Mouse (Mus musculus) liver, embryonic 11.5 days (tissue): ENCODE measurements around the gene Stra6. TPM values are rescaled to one million over a fixed set of nuclear protein-coding genes. Genes with fewer than 3 reads are reported as not detected.

ENCODE experiments used
- ATAC-seq: fragments of 200-750 bp; cut with Nextera tagmentation; replicated peaks from 2 replicates; pipeline ENCODE4 v1.8.0; 2017; ENCODE audit warnings: moderate number of reproducible peaks, mild to moderate bottlenecking, moderate TSS enrichment, moderate library complexity; ENCODE audit not compliant: low FRiP score
- DNase-seq: peaks from one replicate; pipeline ENCODE4 v3.0.0-alpha.2; 2017; ENCODE audit warnings: low spot score
- H3K27ac ChIP-seq: fragments of 300-500 bp; sonication (generic); 2 replicates; pipeline ENCODE4 v1.5.1; 2014; ENCODE audit warnings: mild to moderate bottlenecking, low read depth, low read length, control low read depth
- H3K27me3 ChIP-seq: fragments of 300-500 bp; sonication (generic); replicated peaks from 2 replicates; pipeline ENCODE4 v1.6.1; 2014; ENCODE audit warnings: low read length, mixed read lengths; ENCODE audit not compliant: control insufficient read depth, insufficient read depth
- H3K36me3 ChIP-seq: fragments of 300-500 bp; sonication (generic); 2 replicates; pipeline ENCODE4 v1.6.1; 2014; ENCODE audit warnings: mild to moderate bottlenecking, low read length, moderate library complexity, mixed read lengths; ENCODE audit not compliant: control insufficient read depth, insufficient read depth
- H3K4me1 ChIP-seq: fragments of 300-500 bp; sonication (generic); replicated peaks from 2 replicates; pipeline ENCODE4 v1.6.1; 2014; ENCODE audit warnings: low read length, mixed read lengths; ENCODE audit not compliant: control insufficient read depth, insufficient read depth
- H3K4me2 ChIP-seq: fragments of 300-500 bp; sonication (generic); 2 replicates; pipeline ENCODE4 v1.6.1; 2014; ENCODE audit warnings: mild to moderate bottlenecking, control low read depth, moderate library complexity
- H3K4me3 ChIP-seq: fragments of 300-500 bp; sonication (generic); 2 replicates; pipeline ENCODE4 v1.5.1; 2014; ENCODE audit warnings: low read depth, low read length, control low read depth
- H3K9ac ChIP-seq: fragments of 300-500 bp; sonication (generic); 2 replicates; pipeline ENCODE4 v1.6.1; 2014; ENCODE audit warnings: low read depth, low read length, control low read depth
- H3K9me3 ChIP-seq: fragments of 300-500 bp; sonication (generic); 2 replicates; pipeline ENCODE4 v1.6.1; 2016; ENCODE audit warnings: low read length, inconsistent platforms, mixed read lengths; ENCODE audit not compliant: control insufficient read depth
- whole genome bisulfite sequencing: fragments of 180-500 bp; shearing (Covaris S2); extraction: QIAGEN DNeasy Blood & Tissue Kit; methylation state at CpG from one replicate; pipeline ENCODE4 v1.1.7; 2014; 5-methylcytosine and 5-hydroxymethylcytosine counted together
- polyA plus RNA-seq: library from polyadenylated mRNA; unstranded; fragments of >200 nt; fragmentation: Nextera tagmentation; extraction: Ambion mirVana; gene quantifications from 2 replicates; pipeline ENCODE4 v1.2.1, GENCODE M21; 2014

Gene Stra6
- polyA plus RNA-seq, 1 experiment from 2014 or later, result 7.2 TPM

GRCm38 (mm10) chr9:58074561-58074960, 11.0 kb downstream of the Stra6 start:
- peaks cover 6% of the 10 kb centered on the region; the same call in 1 of the 2 replicates for H3K27me3 ChIP-seq
- no peaks in the 10 kb centered on the region for H3K36me3 ChIP-seq
- H3K4me3 ChIP-seq, result no peak overlapping the region
- ATAC-seq, result no peak
- no peaks in the 10 kb centered on the region for H3K9me3 ChIP-seq
- H3K4me2 ChIP-seq, result no peak overlapping the region
- WGBS, result 52% methylated on average over 3 of the region's 3 CpGs
- H3K27ac ChIP-seq, result no peak overlapping the region
- DNase-seq, result no peak
- H3K9ac ChIP-seq, result no peak overlapping the region
- H3K4me1 ChIP-seq, result no peaks in the 10 kb centered on the region

GRCm38 (mm10) chr9:58084586-58084985, 21.0 kb downstream of the Stra6 start:
- Histone ChIP-seq H3K4me2 (no peak overlapping the region), H3K27ac (no peak overlapping the region), H3K27me3 (peaks cover 17% of the 10 kb centered on the region), H3K9me3 (no peaks in the 10 kb centered on the region), H3K4me1 (peaks cover 6% of the 10 kb centered on the region; the same call in 1 of the 2 replicates), H3K36me3 (no peaks in the 10 kb centered on the region), H3K9ac (no peak overlapping the region), H3K4me3 (no peak overlapping the region)
- no peak for ATAC-seq
- no peak for DNase-seq
- 16% methylated on average over 8 of the region's 8 CpGs for WGBS

- WGBS, result 29% methylated on average over 2 of the region's 2 CpGs
- Histone ChIP-seq H3K9ac (no peak overlapping the region), H3K4me1 (peaks cover 6% of the 10 kb centered on the region; the same call in 1 of the 2 replicates), H3K4me3 (no peak overlapping the region), H3K4me2 (no peak overlapping the region), H3K9me3 (no peaks in the 10 kb centered on the region), H3K36me3 (no peaks in the 10 kb centered on the region), H3K27me3 (peaks cover 20% of the 10 kb centered on the region), H3K27ac (no peak overlapping the region)
- ATAC-seq (no peak), DNase-seq (no peak)
Observed at GRCm38 (mm10) chr9:58085074-58085473, 21.5 kb downstream of the Stra6 start.

GRCm38 (mm10) chr9:58086203-58086602, 22.6 kb downstream of the Stra6 start:
- 33% methylated on average over 9 of the region's 9 CpGs for WGBS
- no peaks in the 10 kb centered on the region for H3K9me3 ChIP-seq
- no peak overlapping the region for H3K4me2 ChIP-seq
- H3K9ac ChIP-seq, result no peak overlapping the region
- H3K27me3 ChIP-seq, result peaks cover 22% of the 10 kb centered on the region
- no peaks in the 10 kb centered on the region for H3K36me3 ChIP-seq
- H3K4me3 ChIP-seq, result no peak overlapping the region
- ATAC-seq, result no peak
- DNase-seq, result no peak
- peaks cover 6% of the 10 kb centered on the region; the same call in 1 of the 2 replicates for H3K4me1 ChIP-seq
- H3K27ac ChIP-seq, result no peak overlapping the region

- no peaks in the 10 kb centered on the region for H3K36me3 ChIP-seq
- H3K9me3 ChIP-seq, result no peaks in the 10 kb centered on the region
- peaks cover 6% of the 10 kb centered on the region; the same call in 1 of the 2 replicates for H3K4me1 ChIP-seq
- ATAC-seq (no peak), DNase-seq (no peak)
- WGBS, result 66% methylated on average over 7 of the region's 7 CpGs
- H3K9ac ChIP-seq, result no peak overlapping the region
- no peak overlapping the region for H3K4me2 ChIP-seq
- no peak overlapping the region for H3K4me3 ChIP-seq
- no peak overlapping the region for H3K27ac ChIP-seq
- peaks cover 22% of the 10 kb centered on the region for H3K27me3 ChIP-seq
Observed at GRCm38 (mm10) chr9:58086861-58087260, 23.3 kb downstream of the Stra6 start.

GRCm38 (mm10) chr9:58087277-58087998, 23.9 kb downstream of the Stra6 start:
- Histone ChIP-seq H3K4me3 (no peak overlapping the region), H3K27ac (no peak overlapping the region), H3K27me3 (peaks cover 22% of the 10 kb centered on the region), H3K4me1 (peaks cover 6% of the 10 kb centered on the region; the same call in 1 of the 2 replicates), H3K4me2 (no peak overlapping the region), H3K36me3 (no peaks in the 10 kb centered on the region), H3K9ac (no peak overlapping the region), H3K9me3 (no peaks in the 10 kb centered on the region)
- 58% methylated on average over 7 of the region's 7 CpGs for WGBS
- DNase-seq, result no peak
- ATAC-seq, result no peak

GRCm38 (mm10) chr9:58091623-58092425, 28.2 kb downstream of the Stra6 start:
- Histone ChIP-seq H3K36me3 (no peaks in the 10 kb centered on the region), H3K9me3 (no peaks in the 10 kb centered on the region), H3K27me3 (peaks cover 16% of the 10 kb centered on the region; the same call in 1 of the 2 replicates), H3K9ac (no peak overlapping the region), H3K27ac (no peak overlapping the region), H3K4me3 (no peak overlapping the region), H3K4me2 (no peak overlapping the region), H3K4me1 (no peaks in the 10 kb centered on the region)
- ATAC-seq, result no peak
- WGBS, result 53% methylated on average over 4 of the region's 4 CpGs
- DNase-seq, result no peak

GRCm38 (mm10) chr9:58092581-58093269, 29.1 kb downstream of the Stra6 start:
- WGBS, result 66% methylated on average over 7 of the region's 7 CpGs
- ATAC-seq (no peak), DNase-seq (no peak)
- Histone ChIP-seq H3K4me3 (no peak overlapping the region), H3K36me3 (no peaks in the 10 kb centered on the region), H3K9me3 (no peaks in the 10 kb centered on the region), H3K4me2 (no peak overlapping the region), H3K27me3 (peaks cover 19% of the 10 kb centered on the region), H3K27ac (no peak overlapping the region), H3K9ac (no peak overlapping the region), H3K4me1 (no peaks in the 10 kb centered on the region)
